Mouse (Mus musculus) limb, embryonic 14.5 days (tissue): ENCODE results near the gene Fcmr. TPM values are rescaled to one million over a fixed set of nuclear protein-coding genes. Genes with fewer than 3 reads are reported as not detected.

Source experiments
- ATAC-seq: fragments of 200-750 bp; cut with Nextera tagmentation; 2 replicates; pipeline ENCODE4 v1.8.0; 2017; ENCODE audit warnings: low read depth, moderate number of reproducible peaks, moderate TSS enrichment; ENCODE audit not compliant: low FRiP score
- DNase-seq: peaks from one replicate; pipeline ENCODE4 v3.0.0-alpha.2; 2015; ENCODE audit warnings: low spot score
- H3K27ac ChIP-seq: fragments of 300-500 bp; sonication (generic); replicated peaks from 2 replicates; pipeline ENCODE4 v1.5.1; 2014; ENCODE audit warnings: low read depth, mild to moderate bottlenecking, low read length, moderate library complexity, mixed read lengths
- H3K27me3 ChIP-seq: fragments of 300-500 bp; sonication (generic); 2 replicates; pipeline ENCODE4 v1.6.1; 2014; ENCODE audit warnings: low read length, mixed read lengths; ENCODE audit not compliant: control insufficient read depth, insufficient read depth
- H3K36me3 ChIP-seq: fragments of 300-500 bp; sonication (generic); 2 replicates; pipeline ENCODE4 v1.6.1; 2014; ENCODE audit warnings: mild to moderate bottlenecking, low read length, moderate library complexity, mixed read lengths; ENCODE audit not compliant: control insufficient read depth, insufficient read depth
- H3K4me1 ChIP-seq: fragments of 300-500 bp; sonication (generic); 2 replicates; pipeline ENCODE4 v1.6.1; 2014; ENCODE audit warnings: antibody characterized with exemption, low read length, mixed read lengths; ENCODE audit not compliant: control insufficient read depth, insufficient read depth
- H3K4me2 ChIP-seq: fragments of 300-500 bp; sonication (generic); replicated peaks from 2 replicates; pipeline ENCODE4 v1.6.1; 2014; ENCODE audit warnings: low read depth, mild to moderate bottlenecking, low read length, moderate library complexity; ENCODE audit not compliant: severe bottlenecking
- H3K4me3 ChIP-seq: fragments of 300-500 bp; sonication (generic); replicated peaks from 2 replicates; pipeline ENCODE4 v1.5.1; 2014; ENCODE audit warnings: low read length
- H3K9ac ChIP-seq: fragments of 300-500 bp; sonication (generic); 2 replicates; pipeline ENCODE4 v1.6.1; 2014; ENCODE audit warnings: mild to moderate bottlenecking, low read depth, low read length, moderate library complexity; ENCODE audit not compliant: severe bottlenecking
- H3K9me3 ChIP-seq: fragments of 300-500 bp; sonication (generic); 2 replicates; pipeline ENCODE4 v1.6.1; 2016; ENCODE audit warnings: low read length; ENCODE audit not compliant: control insufficient read depth
- POLR2A ChIP-seq: fragments of 200-500 bp; IDR thresholded peaks from 2 replicates; pipeline ENCODE4 v1.8.0; 2012; ENCODE audit warnings: inconsistent platforms, mild to moderate bottlenecking, moderate library complexity, borderline replicate concordance; ENCODE audit not compliant: insufficient read depth, insufficient read length; ENCODE audit errors: extremely low read depth
- WGBS: fragments of 180-500 bp; shearing (Covaris S2); extraction: QIAGEN DNeasy Blood & Tissue Kit; methylation state at CpG from one replicate; pipeline ENCODE4 v1.1.7; 2014; 5-methylcytosine and 5-hydroxymethylcytosine counted together
- polyA plus RNA-seq, 2 experiments: library from polyadenylated mRNA; depleted of rRNA in 1 of 2; stranded (reverse) in 1 of 2; unstranded in 1 of 2; fragments of >200 nt; fragmentation: Nextera tagmentation in 1 of 2; extraction: Ambion mirVana in 1 of 2; gene quantifications; 2 replicates each; pipeline versions ENCODE4 v1.2.1 to v1.2.3; 2012 to 2014

Gene Fcmr
- polyA plus RNA-seq, 2 experiments = not detected

- H3K9me3 ChIP-seq = no peaks in the 10 kb centered on the region
- no peak for TF ChIP-seq POLR2A
- no peak overlapping the region for H3K9ac ChIP-seq
- no peak for DNase-seq
- ATAC-seq = no peak
- H3K4me3 ChIP-seq = no peak overlapping the region
- no peak overlapping the region for H3K27ac ChIP-seq
- no peaks in the 10 kb centered on the region for H3K4me1 ChIP-seq
- H3K27me3 ChIP-seq = no peaks in the 10 kb centered on the region
- no peaks in the 10 kb centered on the region for H3K36me3 ChIP-seq
- WGBS = 64% methylated on average over 9 of the region's 9 CpGs
- H3K4me2 ChIP-seq = no peak overlapping the region
These were observed 28.0 kb downstream of the Fcmr start for GRCm38 (mm10) chr1:130893329-130894040.

DNA sequence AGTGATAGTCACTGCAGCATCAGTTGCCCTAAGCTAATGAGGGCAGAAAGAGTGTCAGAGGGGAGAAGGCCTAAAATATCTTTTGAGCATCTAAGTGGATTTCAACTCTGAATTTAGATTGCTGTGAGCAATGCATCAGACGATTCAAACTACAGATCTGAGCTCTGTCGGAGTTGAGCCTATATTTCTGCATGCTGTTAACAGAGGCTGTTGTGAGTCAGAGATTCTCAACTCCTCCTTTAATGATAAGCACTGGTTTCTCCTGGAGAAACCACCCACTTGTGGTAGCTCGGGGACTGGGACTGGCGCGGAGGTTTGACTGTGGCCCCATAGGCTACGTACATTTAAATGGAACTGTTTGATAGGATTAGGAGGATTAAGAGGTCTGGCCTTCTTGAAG lies 29.0 kb downstream of the Fcmr start:
- no peaks in the 10 kb centered on the region for H3K27me3 ChIP-seq
- H3K4me3 ChIP-seq = no peak overlapping the region
- H3K4me2 ChIP-seq = no peak overlapping the region
- no peaks in the 10 kb centered on the region for H3K9me3 ChIP-seq
- DNase-seq = no peak
- WGBS = 64% methylated on average over 6 of the region's 6 CpGs
- ATAC-seq = no peak
- H3K27ac ChIP-seq = no peak overlapping the region
- no peak overlapping the region for H3K9ac ChIP-seq
- H3K36me3 ChIP-seq = no peaks in the 10 kb centered on the region
- H3K4me1 ChIP-seq = no peaks in the 10 kb centered on the region
- TF ChIP-seq POLR2A = no peak

DNA sequence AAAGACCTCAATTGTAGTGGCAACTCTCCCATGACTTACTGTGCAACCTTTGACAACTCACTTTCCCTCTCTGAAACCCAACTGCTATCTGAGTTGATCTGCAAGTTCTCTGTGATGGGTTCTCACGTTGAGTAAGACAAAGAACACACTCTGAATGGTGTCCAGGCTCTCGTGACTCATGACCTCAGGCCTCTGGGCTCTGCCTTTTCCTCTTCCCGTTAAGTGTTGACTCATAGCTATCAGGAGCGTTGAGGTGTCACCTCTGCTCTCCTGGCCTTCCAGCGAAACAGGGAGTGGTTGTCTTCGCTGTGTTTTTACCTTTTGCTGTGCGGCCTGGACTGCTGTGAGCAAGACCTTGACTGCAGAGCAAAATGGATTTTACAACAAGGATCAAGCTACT lies 37.0 kb downstream of the Fcmr start:
- Histone ChIP-seq H3K27me3 (no peaks in the 10 kb centered on the region), H3K9me3 (no peaks in the 10 kb centered on the region), H3K27ac (no peak overlapping the region), H3K9ac (no peak overlapping the region), H3K4me2 (no peak overlapping the region), H3K4me1 (no peaks in the 10 kb centered on the region), H3K36me3 (no peaks in the 10 kb centered on the region), H3K4me3 (no peak overlapping the region)
- ATAC-seq = no peak
- no peak for TF ChIP-seq POLR2A
- WGBS = 86% methylated on average over 7 of the region's 7 CpGs
- no peak for DNase-seq

- no peak for DNase-seq
- no peak for TF ChIP-seq POLR2A
- no peak for ATAC-seq
- Histone ChIP-seq H3K9me3 (no peaks in the 10 kb centered on the region), H3K27ac (no peak within 1 kb of the TSS), H3K9ac (no peak within 1 kb of the TSS), H3K27me3 (no peaks in the 10 kb centered on the region), H3K36me3 (no peaks in the 10 kb centered on the region), H3K4me2 (no peak within 1 kb of the TSS), H3K4me1 (no peaks in the 10 kb centered on the region), H3K4me3 (no peak within 1 kb of the TSS)
- WGBS = 86% methylated on average over 12 of the region's 12 CpGs
These were observed 46.0 kb downstream of the Fcmr start, which contains the start of gene Il20 for GRCm38 (mm10) chr1:130911401-130912010. Gene Il20 (minus strand): TSS chr1:130911451.

- Histone ChIP-seq H3K4me3 (no peak overlapping the region), H3K27me3 (no peaks in the 10 kb centered on the region), H3K4me1 (no peaks in the 10 kb centered on the region), H3K9me3 (no peaks in the 10 kb centered on the region), H3K27ac (no peak overlapping the region), H3K4me2 (no peak overlapping the region), H3K9ac (no peak overlapping the region), H3K36me3 (no peaks in the 10 kb centered on the region)
- no peak for TF ChIP-seq POLR2A
- ATAC-seq (no peak), DNase-seq (no peak)
- 25% methylated on average over 1 of the region's 1 CpGs for WGBS
These were observed 53.0 kb downstream of the Fcmr start for GRCm38 (mm10) chr1:130918323-130918980.
